Mouse (Mus musculus): ENCODE data around the gene Zbtb21. TPM values are rescaled to one million over a fixed set of nuclear protein-coding genes. Genes with fewer than 3 reads are reported as not detected.

The Zbtb21 gene
- polyA plus RNA-seq, 1 experiment from 2014 or later = 12.5 TPM

- Histone ChIP-seq H3K4me3 (ENCODE audit: low read depth, low read length) (no peak overlapping the region), H3K36me3 (ENCODE audit: control insufficient read depth, insufficient read depth, low read length) (no peaks in the 10 kb centered on the region), H3K27me3 (replicated peaks; ENCODE audit: control insufficient read depth, insufficient read depth, low read length) (no peaks in the 10 kb centered on the region), H3K9ac (ENCODE audit: low read length) (no peak overlapping the region), H3K4me1 (ENCODE audit: control insufficient read depth, insufficient read depth, low read length) (no peaks in the 10 kb centered on the region), H3K9me3 (replicated peaks; ENCODE audit: control insufficient read depth, low read length) (no peaks in the 10 kb centered on the region), H3K27ac (ENCODE audit: low read depth, low read length) (no peak overlapping the region), H3K4me2 (ENCODE audit: low read length) (no peak overlapping the region)
- DNase-seq (ENCODE audit: low spot score) (no peak), ATAC-seq (no peak)
- 92% methylated on average over 3 of the region's 3 CpGs for WGBS
Observed at GRCm38 (mm10) chr16:97977722-97978121, 15.3 kb upstream of the Zbtb21 start.

- no peaks in the 10 kb centered on the region for H3K36me3 ChIP-seq (ENCODE audit: control insufficient read depth, insufficient read depth, low read length)
- WGBS = 74% methylated on average over 1 of the region's 1 CpGs
- no peaks in the 10 kb centered on the region for H3K27me3 ChIP-seq (replicated peaks; ENCODE audit: control insufficient read depth, insufficient read depth, low read length)
- no peak overlapping the region for H3K4me3 ChIP-seq (ENCODE audit: low read depth, low read length)
- no peak overlapping the region for H3K4me2 ChIP-seq (ENCODE audit: low read length)
- no peak overlapping the region for H3K9ac ChIP-seq (ENCODE audit: low read length)
- no peak overlapping the region for H3K27ac ChIP-seq (ENCODE audit: low read depth, low read length)
- H3K4me1 ChIP-seq (ENCODE audit: control insufficient read depth, insufficient read depth, low read length) = no peaks in the 10 kb centered on the region
- DNase-seq (ENCODE audit: low spot score) = no peak
- ATAC-seq = no peak
- no peaks in the 10 kb centered on the region for H3K9me3 ChIP-seq (replicated peaks; ENCODE audit: control insufficient read depth, low read length)
Observed at GRCm38 (mm10) chr16:97977277-97977676, 14.9 kb upstream of the Zbtb21 start.

GRCm38 (mm10) chr16:97963956-97964540, 1.6 kb upstream of the Zbtb21 start:
- ATAC-seq (no peak), DNase-seq (ENCODE audit: low spot score) (no peak)
- WGBS = 88% methylated on average over 3 of the region's 3 CpGs
- Histone ChIP-seq H3K4me2 (ENCODE audit: low read length) (no peak overlapping the region), H3K9ac (ENCODE audit: low read length) (no peak overlapping the region), H3K36me3 (ENCODE audit: control insufficient read depth, insufficient read depth, low read length) (no peaks in the 10 kb centered on the region), H3K27ac (ENCODE audit: low read depth, low read length) (no peak overlapping the region), H3K27me3 (replicated peaks; ENCODE audit: control insufficient read depth, insufficient read depth, low read length) (no peaks in the 10 kb centered on the region), H3K4me1 (ENCODE audit: control insufficient read depth, insufficient read depth, low read length) (peaks cover 8% of the 10 kb centered on the region; the same call in 1 of the 2 replicates), H3K4me3 (ENCODE audit: low read depth, low read length) (no peak overlapping the region), H3K9me3 (replicated peaks; ENCODE audit: control insufficient read depth, low read length) (no peaks in the 10 kb centered on the region)

- H3K27ac ChIP-seq (ENCODE audit: low read depth, low read length) = peak overlapping the region; percentile 96
- H3K9me3 ChIP-seq (replicated peaks; ENCODE audit: control insufficient read depth, low read length) = no peaks in the 10 kb centered on the region
- WGBS = 8% methylated on average over 35 of the region's 36 CpGs
- peak; percentile 4 for DNase-seq (ENCODE audit: low spot score)
- H3K27me3 ChIP-seq (replicated peaks; ENCODE audit: control insufficient read depth, insufficient read depth, low read length) = no peaks in the 10 kb centered on the region
- no peak for ATAC-seq
- peak overlapping the region; percentile 85 for H3K9ac ChIP-seq (ENCODE audit: low read length)
- peak overlapping the region; percentile 79 for H3K4me2 ChIP-seq (ENCODE audit: low read length)
- H3K4me1 ChIP-seq (ENCODE audit: control insufficient read depth, insufficient read depth, low read length) = peaks cover 8% of the 10 kb centered on the region; the same call in 1 of the 2 replicates
- peak overlapping the region; percentile 75 for H3K4me3 ChIP-seq (ENCODE audit: low read depth, low read length)
- H3K36me3 ChIP-seq (ENCODE audit: control insufficient read depth, insufficient read depth, low read length) = no peaks in the 10 kb centered on the region
Observed at GRCm38 (mm10) chr16:97961381-97962150, 856 bp downstream of the Zbtb21 start.

GRCm38 (mm10) chr16:97960348-97960747, 2.1 kb downstream of the Zbtb21 start:
- H3K4me2 ChIP-seq (ENCODE audit: low read length) = no peak overlapping the region
- peaks cover 8% of the 10 kb centered on the region; the same call in 1 of the 2 replicates for H3K4me1 ChIP-seq (ENCODE audit: control insufficient read depth, insufficient read depth, low read length)
- 87% methylated on average over 3 of the region's 3 CpGs for WGBS
- no peak for ATAC-seq
- no peaks in the 10 kb centered on the region for H3K27me3 ChIP-seq (replicated peaks; ENCODE audit: control insufficient read depth, insufficient read depth, low read length)
- no peak overlapping the region for H3K4me3 ChIP-seq (ENCODE audit: low read depth, low read length)
- DNase-seq (ENCODE audit: low spot score) = no peak
- H3K36me3 ChIP-seq (ENCODE audit: control insufficient read depth, insufficient read depth, low read length) = peaks cover 8% of the 10 kb centered on the region
- H3K9ac ChIP-seq (ENCODE audit: low read length) = no peak overlapping the region
- no peaks in the 10 kb centered on the region for H3K9me3 ChIP-seq (replicated peaks; ENCODE audit: control insufficient read depth, low read length)
- H3K27ac ChIP-seq (ENCODE audit: low read depth, low read length) = no peak overlapping the region

GRCm38 (mm10) chr16:97958401-97958973, 3.9 kb downstream of the Zbtb21 start:
- Histone ChIP-seq H3K9me3 (replicated peaks; ENCODE audit: control insufficient read depth, low read length) (no peaks in the 10 kb centered on the region), H3K27ac (ENCODE audit: low read depth, low read length) (no peak overlapping the region), H3K27me3 (replicated peaks; ENCODE audit: control insufficient read depth, insufficient read depth, low read length) (no peaks in the 10 kb centered on the region), H3K4me1 (ENCODE audit: control insufficient read depth, insufficient read depth, low read length) (peaks cover 8% of the 10 kb centered on the region; the same call in 1 of the 2 replicates), H3K36me3 (ENCODE audit: control insufficient read depth, insufficient read depth, low read length) (peaks cover 23% of the 10 kb centered on the region), H3K9ac (ENCODE audit: low read length) (no peak overlapping the region), H3K4me2 (ENCODE audit: low read length) (no peak overlapping the region), H3K4me3 (ENCODE audit: low read depth, low read length) (no peak overlapping the region)
- ATAC-seq (no peak), DNase-seq (ENCODE audit: low spot score) (no peak)

- DNase-seq (ENCODE audit: low spot score) = no peak
Observed at GRCm38 (mm10) chr16:97957626-97958025, 4.8 kb downstream of the Zbtb21 start.

GRCm38 (mm10) chr16:97956011-97956410, 6.4 kb downstream of the Zbtb21 start:
- WGBS = 86% methylated on average over 2 of the region's 2 CpGs
- peaks cover 47% of the 10 kb centered on the region for H3K36me3 ChIP-seq (ENCODE audit: control insufficient read depth, insufficient read depth, low read length)

More at GRCm38 (mm10) chr16:97957626-97958025, 4.8 kb downstream of the Zbtb21 start:
- Histone ChIP-seq H3K9ac (ENCODE audit: low read length) (no peak overlapping the region), H3K36me3 (ENCODE audit: control insufficient read depth, insufficient read depth, low read length) (peaks cover 31% of the 10 kb centered on the region), H3K9me3 (replicated peaks; ENCODE audit: control insufficient read depth, low read length) (no peaks in the 10 kb centered on the region), H3K4me1 (ENCODE audit: control insufficient read depth, insufficient read depth, low read length) (peaks cover 8% of the 10 kb centered on the region; the same call in 1 of the 2 replicates), H3K27me3 (replicated peaks; ENCODE audit: control insufficient read depth, insufficient read depth, low read length) (no peaks in the 10 kb centered on the region), H3K27ac (ENCODE audit: low read depth, low read length) (no peak overlapping the region), H3K4me2 (ENCODE audit: low read length) (no peak overlapping the region), H3K4me3 (ENCODE audit: low read depth, low read length) (no peak overlapping the region)
- no peak for ATAC-seq

GRCm38 (mm10) chr16:97953300-97953699, 9.1 kb downstream of the Zbtb21 start:
- H3K9me3 ChIP-seq (replicated peaks; ENCODE audit: control insufficient read depth, low read length) = no peaks in the 10 kb centered on the region
- peaks cover 67% of the 10 kb centered on the region for H3K36me3 ChIP-seq (ENCODE audit: control insufficient read depth, insufficient read depth, low read length)
- DNase-seq (ENCODE audit: low spot score) = no peak

More at GRCm38 (mm10) chr16:97956011-97956410, 6.4 kb downstream of the Zbtb21 start:
- Histone ChIP-seq H3K27me3 (replicated peaks; ENCODE audit: control insufficient read depth, insufficient read depth, low read length) (no peaks in the 10 kb centered on the region), H3K4me1 (ENCODE audit: control insufficient read depth, insufficient read depth, low read length) (0 out of 2 replicates have a peak, but pooled peaks cover 2% of the 10 kb centered on the region), H3K27ac (ENCODE audit: low read depth, low read length) (no peak overlapping the region), H3K4me2 (ENCODE audit: low read length) (no peak overlapping the region), H3K9ac (ENCODE audit: low read length) (no peak overlapping the region), H3K9me3 (replicated peaks; ENCODE audit: control insufficient read depth, low read length) (no peaks in the 10 kb centered on the region), H3K4me3 (ENCODE audit: low read depth, low read length) (no peak overlapping the region)
- DNase-seq (ENCODE audit: low spot score) (no peak), ATAC-seq (no peak)

More at GRCm38 (mm10) chr16:97953300-97953699, 9.1 kb downstream of the Zbtb21 start:
- Histone ChIP-seq H3K27ac (ENCODE audit: low read depth, low read length) (no peak overlapping the region), H3K4me3 (ENCODE audit: low read depth, low read length) (no peak overlapping the region), H3K27me3 (replicated peaks; ENCODE audit: control insufficient read depth, insufficient read depth, low read length) (no peaks in the 10 kb centered on the region), H3K4me2 (ENCODE audit: low read length) (no peak overlapping the region), H3K4me1 (ENCODE audit: control insufficient read depth, insufficient read depth, low read length) (no peaks in the 10 kb centered on the region), H3K9ac (ENCODE audit: low read length) (no peak overlapping the region)
- 95% methylated on average over 2 of the region's 2 CpGs for WGBS
- ATAC-seq = no peak

Measured in forebrain, embryonic 14.5 days (tissue).